Mouse (Mus musculus): ENCODE measurements around the gene Grin2c. TPM values are rescaled to one million over a fixed set of nuclear protein-coding genes. Genes with fewer than 3 reads are reported as not detected.

Gene Grin2c
- polyA plus RNA-seq, 1 experiment from 2014 or later = 0.18 TPM

GRCm38 (mm10) chr11:115208776-115209732 lies 58.0 kb downstream of the Grin2c start:
- 79% methylated on average over 25 of the region's 25 CpGs for WGBS
- no peak overlapping the region for H3K9ac ChIP-seq (ENCODE audit: low read length)

GRCm38 (mm10) chr11:115208126-115208525 lies 58.9 kb downstream of the Grin2c start:
- WGBS = 90% methylated on average over 12 of the region's 12 CpGs
- H3K9ac ChIP-seq (ENCODE audit: low read length) = no peak overlapping the region
- no peak for ATAC-seq (ENCODE audit: low FRiP score)

More at GRCm38 (mm10) chr11:115208776-115209732, 58.0 kb downstream of the Grin2c start:
- H3K36me3 ChIP-seq (ENCODE audit: control insufficient read depth, insufficient read depth, low read length) = no peaks in the 10 kb centered on the region
- DNase-seq (ENCODE audit: low spot score, missing footprints) = no peak
- no peaks in the 10 kb centered on the region; the same call in 1 of the 2 replicates for H3K4me1 ChIP-seq (ENCODE audit: control insufficient read depth, insufficient read depth, low read length)
- no peaks in the 10 kb centered on the region for H3K27me3 ChIP-seq (ENCODE audit: control insufficient read depth, insufficient read depth, low read length)
- no peak for ATAC-seq (ENCODE audit: low FRiP score)
- H3K4me3 ChIP-seq (ENCODE audit: low read depth, low read length) = no peak overlapping the region
- H3K9me3 ChIP-seq (ENCODE audit: control insufficient read depth, low read length) = no peaks in the 10 kb centered on the region
- H3K4me2 ChIP-seq = no peak overlapping the region
- H3K27ac ChIP-seq (ENCODE audit: low read depth, low read length) = no peak overlapping the region

GRCm38 (mm10) chr11:115202756-115203155 lies 64.3 kb downstream of the Grin2c start:
- Histone ChIP-seq H3K27ac (ENCODE audit: low read depth, low read length) (no peak overlapping the region), H3K4me2 (no peak overlapping the region), H3K9ac (ENCODE audit: low read length) (no peak overlapping the region), H3K4me1 (ENCODE audit: control insufficient read depth, insufficient read depth, low read length) (no peaks in the 10 kb centered on the region), H3K27me3 (ENCODE audit: control insufficient read depth, insufficient read depth, low read length) (no peaks in the 10 kb centered on the region), H3K9me3 (ENCODE audit: control insufficient read depth, low read length) (no peaks in the 10 kb centered on the region), H3K36me3 (ENCODE audit: control insufficient read depth, insufficient read depth, low read length) (no peaks in the 10 kb centered on the region), H3K4me3 (ENCODE audit: low read depth, low read length) (no peak overlapping the region)
- WGBS = 95% methylated on average over 9 of the region's 9 CpGs
- DNase-seq (ENCODE audit: low spot score, missing footprints) (no peak), ATAC-seq (ENCODE audit: low FRiP score) (peak; percentile 35; the same call in 1 of the 2 replicates)

More at GRCm38 (mm10) chr11:115208126-115208525, 58.9 kb downstream of the Grin2c start:
- Histone ChIP-seq H3K4me2 (no peak overlapping the region), H3K4me3 (ENCODE audit: low read depth, low read length) (no peak overlapping the region), H3K36me3 (ENCODE audit: control insufficient read depth, insufficient read depth, low read length) (no peaks in the 10 kb centered on the region), H3K27me3 (ENCODE audit: control insufficient read depth, insufficient read depth, low read length) (no peaks in the 10 kb centered on the region), H3K4me1 (ENCODE audit: control insufficient read depth, insufficient read depth, low read length) (no peaks in the 10 kb centered on the region; the same call in 1 of the 2 replicates), H3K9me3 (ENCODE audit: control insufficient read depth, low read length) (no peaks in the 10 kb centered on the region), H3K27ac (ENCODE audit: low read depth, low read length) (no peak overlapping the region)
- DNase-seq (ENCODE audit: low spot score, missing footprints) = no peak

- Histone ChIP-seq H3K4me3 (ENCODE audit: low read depth, low read length) (no peak overlapping the region), H3K27ac (ENCODE audit: low read depth, low read length) (no peak overlapping the region), H3K4me2 (no peak overlapping the region), H3K9me3 (ENCODE audit: control insufficient read depth, low read length) (no peaks in the 10 kb centered on the region), H3K36me3 (ENCODE audit: control insufficient read depth, insufficient read depth, low read length) (no peaks in the 10 kb centered on the region), H3K27me3 (ENCODE audit: control insufficient read depth, insufficient read depth, low read length) (no peaks in the 10 kb centered on the region), H3K9ac (ENCODE audit: low read length) (no peak overlapping the region), H3K4me1 (ENCODE audit: control insufficient read depth, insufficient read depth, low read length) (no peaks in the 10 kb centered on the region)
- DNase-seq (ENCODE audit: low spot score, missing footprints) (peak; percentile 98), ATAC-seq (ENCODE audit: low FRiP score) (peak; percentile 77)
- WGBS = 15% methylated on average over 12 of the region's 12 CpGs
Observed at GRCm38 (mm10) chr11:115202316-115202715, 64.7 kb downstream of the Grin2c start.

- Histone ChIP-seq H3K4me3 (ENCODE audit: low read depth, low read length) (no peak overlapping the region), H3K9me3 (ENCODE audit: control insufficient read depth, low read length) (no peaks in the 10 kb centered on the region), H3K9ac (ENCODE audit: low read length) (no peak overlapping the region), H3K27me3 (ENCODE audit: control insufficient read depth, insufficient read depth, low read length) (no peaks in the 10 kb centered on the region), H3K27ac (ENCODE audit: low read depth, low read length) (no peak overlapping the region), H3K36me3 (ENCODE audit: control insufficient read depth, insufficient read depth, low read length) (no peaks in the 10 kb centered on the region), H3K4me1 (ENCODE audit: control insufficient read depth, insufficient read depth, low read length) (no peaks in the 10 kb centered on the region), H3K4me2 (no peak overlapping the region)
- DNase-seq (ENCODE audit: low spot score, missing footprints) = no peak
- no peak for ATAC-seq (ENCODE audit: low FRiP score)
- WGBS = 95% methylated on average over 4 of the region's 4 CpGs
Observed at GRCm38 (mm10) chr11:115200520-115200919, 66.5 kb downstream of the Grin2c start.

Small RNA genes within 50 kb of the gene (microRNA-seq; reads per million reads assigned to microRNA genes)
- not detected for gene Gm25837

Other genes with a start within 250 kb of the Grin2c start
- not detected in 2 replicates for gene Cd300ld4, start 240.2 kb downstream of the Grin2c start, polyA plus RNA-seq (2014; fragmentation: Nextera tagmentation; extraction: Ambion mirVana)
- not detected in 2 replicates for gene Cd300ld5, start 229.5 kb downstream of the Grin2c start, polyA plus RNA-seq (2014; fragmentation: Nextera tagmentation; extraction: Ambion mirVana)
- not detected in 2 replicates for gene Cd300ld3, start 218.8 kb downstream of the Grin2c start, polyA plus RNA-seq (2014; fragmentation: Nextera tagmentation; extraction: Ambion mirVana)
- not detected in 2 replicates for gene Cd300e, start 205.1 kb downstream of the Grin2c start, polyA plus RNA-seq (2014; fragmentation: Nextera tagmentation; extraction: Ambion mirVana)
- gene Rab37, start 175.8 kb downstream of the Grin2c start, polyA plus RNA-seq (2014; fragmentation: Nextera tagmentation; extraction: Ambion mirVana) = 0.61 and 0.69 TPM in 2 replicates
- not detected in 2 replicates for gene Cd300lf, start 133.3 kb downstream of the Grin2c start, polyA plus RNA-seq (2014; fragmentation: Nextera tagmentation; extraction: Ambion mirVana)
- 26.8 and 32.0 TPM in 2 replicates for gene Slc9a3r1, start 103.9 kb downstream of the Grin2c start, polyA plus RNA-seq (2014; fragmentation: Nextera tagmentation; extraction: Ambion mirVana)
- gene Tmem104, start 79.8 kb downstream of the Grin2c start, polyA plus RNA-seq (2014; fragmentation: Nextera tagmentation; extraction: Ambion mirVana) = 6.2 and 9.2 TPM in 2 replicates
- 17.7 and 19.2 TPM in 2 replicates for gene Nat9, start 79.4 kb downstream of the Grin2c start, polyA plus RNA-seq (2014; fragmentation: Nextera tagmentation; extraction: Ambion mirVana)
- 11.2 and 12.7 TPM in 2 replicates for gene Fdxr, start 9.8 kb upstream of the Grin2c start, polyA plus RNA-seq (2014; fragmentation: Nextera tagmentation; extraction: Ambion mirVana)
- gene Fads6, start 30.4 kb upstream of the Grin2c start, polyA plus RNA-seq (2014; fragmentation: Nextera tagmentation; extraction: Ambion mirVana) = 0.23 and 0.28 TPM in 2 replicates
- gene Otop2, start 39.9 kb upstream of the Grin2c start, polyA plus RNA-seq (2014; fragmentation: Nextera tagmentation; extraction: Ambion mirVana) = not detected in 2 replicates
- gene Ush1g, start 54.8 kb upstream of the Grin2c start, polyA plus RNA-seq (2014; fragmentation: Nextera tagmentation; extraction: Ambion mirVana) = 0.08 TPM in 1 of 2 replicates, not detected in the other
- 0.18 and 0.34 TPM in 2 replicates for gene Otop3, start 67.5 kb upstream of the Grin2c start, polyA plus RNA-seq (2014; fragmentation: Nextera tagmentation; extraction: Ambion mirVana)
- 17.8 and 18.3 TPM in 2 replicates for gene Hid1, start 100.5 kb upstream of the Grin2c start, polyA plus RNA-seq (2014; fragmentation: Nextera tagmentation; extraction: Ambion mirVana)
- 20.6 and 20.9 TPM in 2 replicates for gene Cdr2l, start 114.7 kb upstream of the Grin2c start, polyA plus RNA-seq (2014; fragmentation: Nextera tagmentation; extraction: Ambion mirVana)
- gene Mrpl58, start 136.5 kb upstream of the Grin2c start, polyA plus RNA-seq (2014; fragmentation: Nextera tagmentation; extraction: Ambion mirVana) = 268 and 278 TPM in 2 replicates
- gene Atp5h, start 152.7 kb upstream of the Grin2c start, polyA plus RNA-seq (2014; fragmentation: Nextera tagmentation; extraction: Ambion mirVana) = 886 and 917 TPM in 2 replicates
- 21.6 and 24.0 TPM in 2 replicates for gene Kctd2, start 152.9 kb upstream of the Grin2c start, polyA plus RNA-seq (2014; fragmentation: Nextera tagmentation; extraction: Ambion mirVana)
- gene Trim80, start 173.3 kb upstream of the Grin2c start, polyA plus RNA-seq (2014; fragmentation: Nextera tagmentation; extraction: Ambion mirVana) = not detected in 2 replicates
- gene Slc16a5, start 195.2 kb upstream of the Grin2c start, polyA plus RNA-seq (2014; fragmentation: Nextera tagmentation; extraction: Ambion mirVana) = 0.14 TPM in 1 of 2 replicates, not detected in the other
- 7.7 and 7.8 TPM in 2 replicates for gene Armc7, start 208.4 kb upstream of the Grin2c start, polyA plus RNA-seq (2014; fragmentation: Nextera tagmentation; extraction: Ambion mirVana)
- gene Nt5c, start 224.6 kb upstream of the Grin2c start, polyA plus RNA-seq (2014; fragmentation: Nextera tagmentation; extraction: Ambion mirVana) = 68.3 and 69.8 TPM in 2 replicates
- 954 and 958 TPM in 2 replicates for gene Jpt1, start 247.1 kb upstream of the Grin2c start, polyA plus RNA-seq (2014; fragmentation: Nextera tagmentation; extraction: Ambion mirVana)

Measured in midbrain, embryonic 11.5 days (tissue).